Mouse (Mus musculus) kidney, adult 2 months (tissue): ENCODE data around the gene Elovl6.

Experiments used
- CTCF ChIP-seq: fragments of 200-500 bp; conservative IDR thresholded peaks from 2 replicates; pipeline ENCODE4 v1.5.1; 2011; ENCODE audit warnings: low read depth, mild to moderate bottlenecking, control low read depth, low read length, moderate library complexity, mixed read lengths; ENCODE audit not compliant: insufficient read depth, insufficient read length
- POLR2A ChIP-seq: fragments of 200-500 bp; IDR thresholded peaks from one replicate; pipeline ENCODE4 v1.6.1; 2011; ENCODE audit warnings: low read depth, low read length, control low read depth

GRCm38 (mm10) chr3:129537954-129538353 is 5.8 kb downstream of the Elovl6 start:
- TF ChIP-seq POLR2A (no peak), CTCF (no peak)
